Mouse (Mus musculus): Measurements from ENCODE around the gene Akt2. TPM values are rescaled to one million over a fixed set of nuclear protein-coding genes. Genes with fewer than 3 reads are reported as not detected.

Gene Akt2
- polyA plus RNA-seq, 1 experiment from 2014 or later, result 72.3 TPM

GRCm38 (mm10) chr7:27596586-27597503 lies 5.5 kb downstream of the Akt2 start:
- H3K4me1 ChIP-seq (replicated peaks; ENCODE audit: control insufficient read depth, insufficient read depth, low read length), result peaks cover 8% of the 10 kb centered on the region; the same call in 1 of the 2 replicates
- 63% methylated on average over 10 of the region's 10 CpGs for WGBS
- no peak overlapping the region for H3K4me3 ChIP-seq (ENCODE audit: low read depth, low read length)
- no peak overlapping the region for H3K27ac ChIP-seq (ENCODE audit: low read depth, low read length)
- H3K9ac ChIP-seq (ENCODE audit: low read length), result no peak overlapping the region
- H3K27me3 ChIP-seq (ENCODE audit: control insufficient read depth, insufficient read depth, low read length), result no peaks in the 10 kb centered on the region
- H3K4me2 ChIP-seq (ENCODE audit: low read depth, low read length, severe bottlenecking), result no peak overlapping the region
- H3K9me3 ChIP-seq (ENCODE audit: control insufficient read depth, low read length), result no peaks in the 10 kb centered on the region
- no peak for ATAC-seq (replicated peaks; ENCODE audit: low FRiP score)
- H3K36me3 ChIP-seq (ENCODE audit: control insufficient read depth, insufficient read depth, low read length), result no peaks in the 10 kb centered on the region; the same call in 1 of the 2 replicates
- DNase-seq (ENCODE audit: low spot score), result no peak

- Histone ChIP-seq H3K9ac (ENCODE audit: low read length) (no peak overlapping the region), H3K9me3 (ENCODE audit: control insufficient read depth, low read length) (no peaks in the 10 kb centered on the region), H3K36me3 (ENCODE audit: control insufficient read depth, insufficient read depth, low read length) (no peaks in the 10 kb centered on the region; the same call in 1 of the 2 replicates), H3K4me3 (ENCODE audit: low read depth, low read length) (no peak overlapping the region), H3K27me3 (ENCODE audit: control insufficient read depth, insufficient read depth, low read length) (no peaks in the 10 kb centered on the region), H3K27ac (ENCODE audit: low read depth, low read length) (no peak overlapping the region), H3K4me1 (replicated peaks; ENCODE audit: control insufficient read depth, insufficient read depth, low read length) (peaks cover 4% of the 10 kb centered on the region; the same call in 1 of the 2 replicates), H3K4me2 (ENCODE audit: low read depth, low read length, severe bottlenecking) (no peak overlapping the region)
- DNase-seq (ENCODE audit: low spot score), result no peak
- 74% methylated on average over 7 of the region's 7 CpGs for WGBS
- no peak for ATAC-seq (replicated peaks; ENCODE audit: low FRiP score)
These were observed 6.7 kb downstream of the Akt2 start for GRCm38 (mm10) chr7:27598053-27598452.

- Histone ChIP-seq H3K9me3 (ENCODE audit: control insufficient read depth, low read length) (no peaks in the 10 kb centered on the region), H3K36me3 (ENCODE audit: control insufficient read depth, insufficient read depth, low read length) (no peaks in the 10 kb centered on the region), H3K9ac (ENCODE audit: low read length) (no peak overlapping the region), H3K27me3 (ENCODE audit: control insufficient read depth, insufficient read depth, low read length) (no peaks in the 10 kb centered on the region), H3K4me2 (ENCODE audit: low read depth, low read length, severe bottlenecking) (no peak overlapping the region), H3K4me3 (ENCODE audit: low read depth, low read length) (no peak overlapping the region), H3K27ac (ENCODE audit: low read depth, low read length) (no peak overlapping the region), H3K4me1 (replicated peaks; ENCODE audit: control insufficient read depth, insufficient read depth, low read length) (no peaks in the 10 kb centered on the region)
- ATAC-seq (replicated peaks; ENCODE audit: low FRiP score), result no peak
- WGBS, result 88% methylated on average over 4 of the region's 4 CpGs
- DNase-seq (ENCODE audit: low spot score), result no peak
These were observed 10.3 kb downstream of the Akt2 start for GRCm38 (mm10) chr7:27601628-27602027.

GRCm38 (mm10) chr7:27602161-27602560 lies 10.8 kb downstream of the Akt2 start:
- no peak overlapping the region for H3K4me3 ChIP-seq (ENCODE audit: low read depth, low read length)
- no peaks in the 10 kb centered on the region for H3K27me3 ChIP-seq (ENCODE audit: control insufficient read depth, insufficient read depth, low read length)
- H3K27ac ChIP-seq (ENCODE audit: low read depth, low read length), result no peak overlapping the region
- H3K4me1 ChIP-seq (replicated peaks; ENCODE audit: control insufficient read depth, insufficient read depth, low read length), result no peaks in the 10 kb centered on the region
- 87% methylated on average over 2 of the region's 2 CpGs for WGBS
- no peaks in the 10 kb centered on the region for H3K9me3 ChIP-seq (ENCODE audit: control insufficient read depth, low read length)
- no peak overlapping the region for H3K4me2 ChIP-seq (ENCODE audit: low read depth, low read length, severe bottlenecking)
- ATAC-seq (replicated peaks; ENCODE audit: low FRiP score) (no peak), DNase-seq (ENCODE audit: low spot score) (no peak)
- H3K9ac ChIP-seq (ENCODE audit: low read length), result no peak overlapping the region
- H3K36me3 ChIP-seq (ENCODE audit: control insufficient read depth, insufficient read depth, low read length), result no peaks in the 10 kb centered on the region

- no peak overlapping the region for H3K4me2 ChIP-seq (ENCODE audit: low read depth, low read length, severe bottlenecking)
- H3K27ac ChIP-seq (ENCODE audit: low read depth, low read length), result no peak overlapping the region
- no peaks in the 10 kb centered on the region for H3K4me1 ChIP-seq (replicated peaks; ENCODE audit: control insufficient read depth, insufficient read depth, low read length)
- ATAC-seq (replicated peaks; ENCODE audit: low FRiP score), result no peak
- H3K9me3 ChIP-seq (ENCODE audit: control insufficient read depth, low read length), result no peaks in the 10 kb centered on the region
- H3K27me3 ChIP-seq (ENCODE audit: control insufficient read depth, insufficient read depth, low read length), result no peaks in the 10 kb centered on the region
- 95% methylated on average over 7 of the region's 7 CpGs for WGBS
- H3K4me3 ChIP-seq (ENCODE audit: low read depth, low read length), result no peak overlapping the region
- no peak overlapping the region for H3K9ac ChIP-seq (ENCODE audit: low read length)
- no peaks in the 10 kb centered on the region for H3K36me3 ChIP-seq (ENCODE audit: control insufficient read depth, insufficient read depth, low read length)
- DNase-seq (ENCODE audit: low spot score), result no peak
These were observed 11.5 kb downstream of the Akt2 start for GRCm38 (mm10) chr7:27602835-27603234.

- WGBS, result 72% methylated on average over 5 of the region's 5 CpGs
- no peak overlapping the region for H3K4me2 ChIP-seq (ENCODE audit: low read depth, low read length, severe bottlenecking)
- DNase-seq (ENCODE audit: low spot score) (no peak), ATAC-seq (replicated peaks; ENCODE audit: low FRiP score) (no peak)
- no peaks in the 10 kb centered on the region for H3K9me3 ChIP-seq (ENCODE audit: control insufficient read depth, low read length)
- no peak overlapping the region for H3K27ac ChIP-seq (ENCODE audit: low read depth, low read length)
- no peak overlapping the region for H3K9ac ChIP-seq (ENCODE audit: low read length)
- H3K27me3 ChIP-seq (ENCODE audit: control insufficient read depth, insufficient read depth, low read length), result no peaks in the 10 kb centered on the region
- no peaks in the 10 kb centered on the region; the same call in 1 of the 2 replicates for H3K36me3 ChIP-seq (ENCODE audit: control insufficient read depth, insufficient read depth, low read length)
- no peak overlapping the region for H3K4me3 ChIP-seq (ENCODE audit: low read depth, low read length)
- H3K4me1 ChIP-seq (replicated peaks; ENCODE audit: control insufficient read depth, insufficient read depth, low read length), result no peaks in the 10 kb centered on the region
These were observed 13.5 kb downstream of the Akt2 start for GRCm38 (mm10) chr7:27604661-27605348.

GRCm38 (mm10) chr7:27605499-27606285 lies 14.3 kb downstream of the Akt2 start:
- H3K4me3 ChIP-seq (ENCODE audit: low read depth, low read length), result no peak overlapping the region
- no peak overlapping the region for H3K4me2 ChIP-seq (ENCODE audit: low read depth, low read length, severe bottlenecking)
- WGBS, result 89% methylated on average over 9 of the region's 9 CpGs
- ATAC-seq (replicated peaks; ENCODE audit: low FRiP score) (no peak), DNase-seq (ENCODE audit: low spot score) (no peak)
- H3K9me3 ChIP-seq (ENCODE audit: control insufficient read depth, low read length), result no peaks in the 10 kb centered on the region
- no peaks in the 10 kb centered on the region for H3K27me3 ChIP-seq (ENCODE audit: control insufficient read depth, insufficient read depth, low read length)
- H3K36me3 ChIP-seq (ENCODE audit: control insufficient read depth, insufficient read depth, low read length), result no peaks in the 10 kb centered on the region; the same call in 1 of the 2 replicates
- no peak overlapping the region for H3K27ac ChIP-seq (ENCODE audit: low read depth, low read length)
- no peak overlapping the region for H3K9ac ChIP-seq (ENCODE audit: low read length)
- no peaks in the 10 kb centered on the region for H3K4me1 ChIP-seq (replicated peaks; ENCODE audit: control insufficient read depth, insufficient read depth, low read length)

GRCm38 (mm10) chr7:27606481-27607254 lies 15.3 kb downstream of the Akt2 start:
- no peak overlapping the region for H3K4me2 ChIP-seq (ENCODE audit: low read depth, low read length, severe bottlenecking)
- no peaks in the 10 kb centered on the region for H3K9me3 ChIP-seq (ENCODE audit: control insufficient read depth, low read length)
- H3K27ac ChIP-seq (ENCODE audit: low read depth, low read length), result no peak overlapping the region
- no peaks in the 10 kb centered on the region for H3K4me1 ChIP-seq (replicated peaks; ENCODE audit: control insufficient read depth, insufficient read depth, low read length)
- no peaks in the 10 kb centered on the region for H3K27me3 ChIP-seq (ENCODE audit: control insufficient read depth, insufficient read depth, low read length)
- H3K9ac ChIP-seq (ENCODE audit: low read length), result no peak overlapping the region
- DNase-seq (ENCODE audit: low spot score), result no peak
- no peak for ATAC-seq (replicated peaks; ENCODE audit: low FRiP score)
- no peaks in the 10 kb centered on the region; the same call in 1 of the 2 replicates for H3K36me3 ChIP-seq (ENCODE audit: control insufficient read depth, insufficient read depth, low read length)
- no peak overlapping the region for H3K4me3 ChIP-seq (ENCODE audit: low read depth, low read length)
- 69% methylated on average over 10 of the region's 10 CpGs for WGBS
